Mouse (Mus musculus) myocyte (in vitro differentiated cells): ENCODE measurements around the gene Entpd5.

Source experiments
- MYOD1 ChIP-seq, 3 experiments: IDR thresholded peaks; one replicate each; pipeline ENCODE4 v1.6.1; 2011; ENCODE audit warnings: control low read depth in 2 of 3, low read depth in 2 of 3, mild to moderate bottlenecking in 2 of 3, moderate library complexity in 1 of 3; ENCODE audit not compliant: insufficient read length in 2 of 3, control insufficient read depth in 1 of 3
- POLR2A ChIP-seq: IDR thresholded peaks from one replicate; pipeline ENCODE4 v1.6.1; 2011; ENCODE audit warnings: low read depth, mild to moderate bottlenecking, control low read depth, moderate library complexity; ENCODE audit not compliant: insufficient read length

- TF ChIP-seq POLR2A: no peak
- TF ChIP-seq MYOD1 (IDR thresholded peaks at IDR 0.05; ENCODE audit: control insufficient read depth in 1 of 3, insufficient read length in 2 of 3, low read depth in 2 of 3): no peak
Measured at GRCm38 (mm10) chr12:84390336-84390735, 18.5 kb downstream of the Entpd5 start.
